Mouse (Mus musculus): ENCODE data around the gene Slc9a5. TPM values are rescaled to one million over a fixed set of nuclear protein-coding genes. Genes with fewer than 3 reads are reported as not detected.

The Slc9a5 gene
- polyA plus RNA-seq, 1 experiment from 2014 or later = 0.15 TPM

- Histone ChIP-seq H3K4me1 (replicated peaks) (peaks cover 62% of the 10 kb centered on the region), H3K4me2 (peak overlapping the region; percentile 77)
These were observed 21.7 kb upstream of the Slc9a5 start for GRCm38 (mm10) chr8:105326968-105327367.

GRCm38 (mm10) chr8:105330325-105330724 lies 18.3 kb upstream of the Slc9a5 start:
- no peak overlapping the region for H3K27ac ChIP-seq
- no peak for ATAC-seq (ENCODE audit: low read depth)
- no peaks in the 10 kb centered on the region for H3K27me3 ChIP-seq
- H3K4me2 ChIP-seq = no peak overlapping the region
- no peaks in the 10 kb centered on the region for H3K9me3 ChIP-seq (replicated peaks)
- peaks cover 31% of the 10 kb centered on the region for H3K4me1 ChIP-seq (replicated peaks)
- no peak for DNase-seq
- WGBS (ENCODE audit: insufficient replicate concordance) = 88% methylated on average over 12 of the region's 12 CpGs
- H3K4me3 ChIP-seq (replicated peaks) = no peak overlapping the region
- no peak overlapping the region for H3K9ac ChIP-seq
- peaks cover 58% of the 10 kb centered on the region for H3K36me3 ChIP-seq

More at GRCm38 (mm10) chr8:105326968-105327367, 21.7 kb upstream of the Slc9a5 start:
- peaks cover 42% of the 10 kb centered on the region for H3K36me3 ChIP-seq
- H3K9ac ChIP-seq = peak overlapping the region; percentile 84
- ATAC-seq (ENCODE audit: low read depth) (no peak), DNase-seq (no peak)
- H3K27ac ChIP-seq = peak overlapping the region; percentile 97
- no peaks in the 10 kb centered on the region for H3K9me3 ChIP-seq (replicated peaks)
- peak overlapping the region; percentile 82 for H3K4me3 ChIP-seq (replicated peaks)
- 19% methylated on average over 6 of the region's 6 CpGs for WGBS (ENCODE audit: insufficient replicate concordance)
- no peaks in the 10 kb centered on the region for H3K27me3 ChIP-seq

GRCm38 (mm10) chr8:105331469-105331868 lies 17.2 kb upstream of the Slc9a5 start:
- H3K4me1 ChIP-seq (replicated peaks) = peaks cover 30% of the 10 kb centered on the region
- no peak overlapping the region for H3K27ac ChIP-seq
- H3K9ac ChIP-seq = no peak overlapping the region
- H3K27me3 ChIP-seq = no peaks in the 10 kb centered on the region
- DNase-seq = no peak
- H3K4me3 ChIP-seq (replicated peaks) = no peak overlapping the region
- H3K9me3 ChIP-seq (replicated peaks) = no peaks in the 10 kb centered on the region
- H3K36me3 ChIP-seq = peaks cover 67% of the 10 kb centered on the region
- no peak overlapping the region for H3K4me2 ChIP-seq
- ATAC-seq (ENCODE audit: low read depth) = no peak
- WGBS (ENCODE audit: insufficient replicate concordance) = 91% methylated on average over 22 of the region's 22 CpGs

- Histone ChIP-seq H3K4me1 (replicated peaks) (peaks cover 31% of the 10 kb centered on the region), H3K27ac (no peak overlapping the region), H3K27me3 (no peaks in the 10 kb centered on the region), H3K36me3 (peaks cover 72% of the 10 kb centered on the region), H3K9me3 (replicated peaks) (no peaks in the 10 kb centered on the region), H3K4me3 (replicated peaks) (no peak overlapping the region), H3K9ac (no peak overlapping the region), H3K4me2 (no peak overlapping the region)
- WGBS (ENCODE audit: insufficient replicate concordance) = 92% methylated on average over 9 of the region's 9 CpGs
- DNase-seq = no peak
- no peak for ATAC-seq (ENCODE audit: low read depth)
These were observed 16.7 kb upstream of the Slc9a5 start for GRCm38 (mm10) chr8:105331931-105332330.

- Histone ChIP-seq H3K27me3 (no peaks in the 10 kb centered on the region), H3K36me3 (peaks cover 72% of the 10 kb centered on the region), H3K4me3 (replicated peaks) (no peak overlapping the region), H3K9ac (no peak overlapping the region), H3K4me1 (replicated peaks) (peaks cover 26% of the 10 kb centered on the region), H3K4me2 (no peak overlapping the region), H3K27ac (no peak overlapping the region), H3K9me3 (replicated peaks) (no peaks in the 10 kb centered on the region)
- no peak for DNase-seq
- ATAC-seq (ENCODE audit: low read depth) = no peak
- WGBS (ENCODE audit: insufficient replicate concordance) = 69% methylated on average over 2 of the region's 2 CpGs
These were observed 16.1 kb upstream of the Slc9a5 start for GRCm38 (mm10) chr8:105332523-105332922.

- Histone ChIP-seq H3K4me3 (replicated peaks) (no peak overlapping the region), H3K27ac (no peak overlapping the region), H3K36me3 (peaks cover 38% of the 10 kb centered on the region), H3K4me2 (no peak overlapping the region), H3K9ac (no peak overlapping the region), H3K4me1 (replicated peaks) (peaks cover 49% of the 10 kb centered on the region), H3K27me3 (no peaks in the 10 kb centered on the region), H3K9me3 (replicated peaks) (no peaks in the 10 kb centered on the region)
- WGBS (ENCODE audit: insufficient replicate concordance) = 82% methylated on average over 32 of the region's 32 CpGs
- ATAC-seq (ENCODE audit: low read depth) (no peak), DNase-seq (peak; percentile 20)
These were observed 12.1 kb upstream of the Slc9a5 start for GRCm38 (mm10) chr8:105336373-105337130.

GRCm38 (mm10) chr8:105338992-105339391 lies 9.7 kb upstream of the Slc9a5 start:
- peak overlapping the region; percentile 50; the same call in 1 of the 2 replicates for H3K27ac ChIP-seq
- peaks cover 63% of the 10 kb centered on the region for H3K4me1 ChIP-seq (replicated peaks)
- no peak overlapping the region for H3K4me3 ChIP-seq (replicated peaks)
- 7% methylated on average over 4 of the region's 4 CpGs for WGBS (ENCODE audit: insufficient replicate concordance)
- H3K9me3 ChIP-seq (replicated peaks) = no peaks in the 10 kb centered on the region
- peak overlapping the region; percentile 17; the same call in 1 of the 2 replicates for H3K9ac ChIP-seq
- H3K4me2 ChIP-seq = no peak overlapping the region
- DNase-seq = no peak
- no peaks in the 10 kb centered on the region for H3K27me3 ChIP-seq
- ATAC-seq (ENCODE audit: low read depth) = no peak
- H3K36me3 ChIP-seq = peaks cover 28% of the 10 kb centered on the region

GRCm38 (mm10) chr8:105339886-105340635 lies 8.6 kb upstream of the Slc9a5 start:
- peak overlapping the region; percentile 34; the same call in 1 of the 2 replicates for H3K27ac ChIP-seq
- DNase-seq = peak; percentile 26

GRCm38 (mm10) chr8:105341399-105341798 lies 7.2 kb upstream of the Slc9a5 start:
- H3K4me2 ChIP-seq = no peak overlapping the region
- H3K27me3 ChIP-seq = peaks cover 4% of the 10 kb centered on the region
- no peaks in the 10 kb centered on the region for H3K9me3 ChIP-seq (replicated peaks)
- no peak overlapping the region for H3K9ac ChIP-seq
- peaks cover 9% of the 10 kb centered on the region for H3K36me3 ChIP-seq
- ATAC-seq (ENCODE audit: low read depth) = no peak
- peak overlapping the region; percentile 34; the same call in 1 of the 2 replicates for H3K27ac ChIP-seq
- DNase-seq = no peak
- peaks cover 86% of the 10 kb centered on the region for H3K4me1 ChIP-seq (replicated peaks)
- 69% methylated on average over 8 of the region's 8 CpGs for WGBS (ENCODE audit: insufficient replicate concordance)
- H3K4me3 ChIP-seq (replicated peaks) = no peak overlapping the region

More at GRCm38 (mm10) chr8:105339886-105340635, 8.6 kb upstream of the Slc9a5 start:
- 30% methylated on average over 6 of the region's 6 CpGs for WGBS (ENCODE audit: insufficient replicate concordance)
- peak; percentile 75 for ATAC-seq (ENCODE audit: low read depth)
- H3K27me3 ChIP-seq = no peaks in the 10 kb centered on the region
- no peaks in the 10 kb centered on the region for H3K9me3 ChIP-seq (replicated peaks)
- peaks cover 20% of the 10 kb centered on the region for H3K36me3 ChIP-seq
- peaks cover 73% of the 10 kb centered on the region for H3K4me1 ChIP-seq (replicated peaks)
- no peak overlapping the region for H3K4me3 ChIP-seq (replicated peaks)
- H3K9ac ChIP-seq = no peak overlapping the region; the same call in 1 of the 2 replicates
- H3K4me2 ChIP-seq = 0 out of 2 replicates have a peak overlapping the region, but pooled peaks have one; percentile 8

GRCm38 (mm10) chr8:105342768-105343167 lies 5.9 kb upstream of the Slc9a5 start:
- H3K36me3 ChIP-seq = peaks cover 1% of the 10 kb centered on the region; the same call in 1 of the 2 replicates
- H3K4me1 ChIP-seq (replicated peaks) = peaks cover 90% of the 10 kb centered on the region
- no peak overlapping the region for H3K4me3 ChIP-seq (replicated peaks)
- no peak for DNase-seq
- H3K4me2 ChIP-seq = no peak overlapping the region
- H3K27me3 ChIP-seq = peaks cover 18% of the 10 kb centered on the region
- H3K9ac ChIP-seq = no peak overlapping the region
- ATAC-seq (ENCODE audit: low read depth) = no peak
- no peak overlapping the region for H3K27ac ChIP-seq
- 47% methylated on average over 4 of the region's 4 CpGs for WGBS (ENCODE audit: insufficient replicate concordance)
- H3K9me3 ChIP-seq (replicated peaks) = no peaks in the 10 kb centered on the region

GRCm38 (mm10) chr8:105343791-105344574 lies 4.7 kb upstream of the Slc9a5 start:
- Histone ChIP-seq H3K9me3 (replicated peaks) (no peaks in the 10 kb centered on the region), H3K27me3 (peaks cover 30% of the 10 kb centered on the region), H3K4me3 (replicated peaks) (no peak overlapping the region), H3K27ac (no peak overlapping the region), H3K36me3 (no peaks in the 10 kb centered on the region), H3K9ac (no peak overlapping the region), H3K4me1 (replicated peaks) (peaks cover 90% of the 10 kb centered on the region), H3K4me2 (0 out of 2 replicates have a peak overlapping the region, but pooled peaks have one; percentile 10)
- no peak for DNase-seq
- ATAC-seq (ENCODE audit: low read depth) = no peak
- WGBS (ENCODE audit: insufficient replicate concordance) = 63% methylated on average over 7 of the region's 8 CpGs
